In genomic region chr19:46455556-46455955, GRCm38 (mm10) we compare ENCODE assay signal across 11 mouse cellular contexts. TPM values are rescaled to one million over a fixed set of nuclear protein-coding genes. Genes with fewer than 3 reads are reported as not detected.
DNase-seq lines count a peak whose midpoint lies in the region; ATAC-seq and TF ChIP-seq lines count a peak whose summit lies in the region.
"Had no signal": no experiment of that assay in that cellular context is flagged by ENCODE, and none has a peak within 500 bp of the region (broad histone marks: within the 10 kb centered on the region; RNA-seq: fewer than 3 reads in every experiment).

No protein-coding gene starts in this region.

- no peak for DNase-seq in heart, adult 2 months
- no peak for DNase-seq in heart, adult 11 months
- DNase-seq in lung, postnatal 0 days (ENCODE audit: low spot score) = no peak
- DNase-seq in lung, adult 18-20 months = no peak
- DNase-seq in urinary bladder, adult 2 months (ENCODE audit: low spot score) = no peak
- DNase-seq: cerebellum, postnatal 14 days; thymus, postnatal 25 days had no signal

- H3K79me2 ChIP-seq in heart, adult 2 months (replicated peaks; ENCODE audit: control insufficient read depth, insufficient read depth, low read length) = no peaks in the 10 kb centered on the region

- H3K27ac ChIP-seq in heart, adult 2 months = peak overlapping the region; percentile 67
- H3K27ac ChIP-seq in lung, postnatal 0 days (ENCODE audit: low read length) = peak overlapping the region; percentile 92
- H3K27ac ChIP-seq in hindbrain, embryonic 16.5 days (ENCODE audit: low read depth, low read length) = peak overlapping the region; percentile 26
- peak overlapping the region; percentile 42; the same call in 1 of the 2 replicates for H3K27ac ChIP-seq in neural tube, embryonic 15.5 days (replicated peaks)

- WGBS in heart, adult 2 months = 80% methylated on average over 8 of the region's 8 CpGs
- 72% methylated on average over 8 of the region's 8 CpGs for WGBS in lung, postnatal 0 days
- WGBS in hindbrain, embryonic 16.5 days = 89% methylated on average over 8 of the region's 8 CpGs
- 96% methylated on average over 8 of the region's 8 CpGs for WGBS in neural tube, embryonic 15.5 days

- H3K36me3 ChIP-seq in heart, adult 2 months (ENCODE audit: control insufficient read depth, insufficient read depth, low read length) = peaks cover 4% of the 10 kb centered on the region
- H3K36me3 ChIP-seq in lung, postnatal 0 days (ENCODE audit: insufficient read depth, low read length) = no peaks in the 10 kb centered on the region
- H3K36me3 ChIP-seq in hindbrain, embryonic 16.5 days (ENCODE audit: control insufficient read depth, insufficient read depth, low read length) = no peaks in the 10 kb centered on the region; the same call in 1 of the 2 replicates
- peaks cover 24% of the 10 kb centered on the region for H3K36me3 ChIP-seq in neural tube, embryonic 15.5 days

- intact Hi-C loops in heart, adult 2 months (cut with DNase I) = loop anchor here (2.0 kb wide), 2 partner anchors 23 to 47 kb away; no protein-coding TSS in a partner anchor

- ATAC-seq in lung, postnatal 0 days = no peak
- ATAC-seq in hindbrain, embryonic 16.5 days = no peak
- ATAC-seq in neural tube, embryonic 15.5 days (ENCODE audit: low FRiP score) = no peak
- no peak for ATAC-seq in megakaryocyte progenitor cell, adult 5-6 weeks (replicated peaks; ENCODE audit: poor library complexity)
- ATAC-seq: CD4-positive, CD25-positive, alpha-beta regulatory T cell, adult 4 months had no signal

- H3K4me3 ChIP-seq in heart, adult 2 months = no peak overlapping the region
- H3K4me3 ChIP-seq in lung, postnatal 0 days (ENCODE audit: low read depth, low read length) = no peak overlapping the region
- H3K4me3 ChIP-seq in hindbrain, embryonic 16.5 days (ENCODE audit: low read length) = no peak overlapping the region
- no peak overlapping the region for H3K4me3 ChIP-seq in neural tube, embryonic 15.5 days (replicated peaks)

- peaks cover 55% of the 10 kb centered on the region for H3K4me1 ChIP-seq in heart, adult 2 months (ENCODE audit: control insufficient read depth, insufficient read depth, low read length)
- H3K4me1 ChIP-seq in lung, postnatal 0 days (ENCODE audit: insufficient read depth, low read depth, low read length) = peaks cover 41% of the 10 kb centered on the region
- H3K4me1 ChIP-seq in hindbrain, embryonic 16.5 days (ENCODE audit: control insufficient read depth, insufficient read depth, low read depth, low read length) = no peaks in the 10 kb centered on the region; the same call in 1 of the 2 replicates
- peaks cover 40% of the 10 kb centered on the region for H3K4me1 ChIP-seq in neural tube, embryonic 15.5 days

- no peaks in the 10 kb centered on the region for H3K9me3 ChIP-seq in lung, postnatal 0 days (ENCODE audit: low read length)
- H3K9me3 ChIP-seq in hindbrain, embryonic 16.5 days (ENCODE audit: control insufficient read depth, low read length) = no peaks in the 10 kb centered on the region
- H3K9me3 ChIP-seq in neural tube, embryonic 15.5 days (replicated peaks) = no peaks in the 10 kb centered on the region

- H3K9ac ChIP-seq in heart, adult 2 months (ENCODE audit: low read depth, low read length) = no peak overlapping the region
- H3K9ac ChIP-seq in lung, postnatal 0 days (replicated peaks; ENCODE audit: low read depth) = 0 out of 2 replicates have a peak overlapping the region, but pooled peaks have one; percentile 0
- peak overlapping the region; percentile 10; the same call in 1 of the 2 replicates for H3K9ac ChIP-seq in hindbrain, embryonic 16.5 days (ENCODE audit: low read depth, low read length)
- H3K9ac ChIP-seq in neural tube, embryonic 15.5 days (replicated peaks) = no peak overlapping the region

- H3K27me3 ChIP-seq in heart, adult 2 months (ENCODE audit: control insufficient read depth, insufficient read depth, low read length) = no peaks in the 10 kb centered on the region
- H3K27me3 ChIP-seq in lung, postnatal 0 days (replicated peaks; ENCODE audit: insufficient read depth, low read length) = no peaks in the 10 kb centered on the region
- H3K27me3 ChIP-seq in hindbrain, embryonic 16.5 days (replicated peaks; ENCODE audit: control insufficient read depth, insufficient read depth, low read length) = no peaks in the 10 kb centered on the region
- no peaks in the 10 kb centered on the region for H3K27me3 ChIP-seq in neural tube, embryonic 15.5 days (replicated peaks)

- no peak for TF ChIP-seq CTCF in heart, adult 2 months (IDR thresholded peaks at IDR 0.05)
- TF ChIP-seq CTCF in lung, postnatal 0 days (IDR thresholded peaks at IDR 0.05) = no peak

- no peak for TF ChIP-seq EP300 in heart, adult 2 months (IDR thresholded peaks at IDR 0.05; ENCODE audit: insufficient read depth, low read depth, low read length)
- TF ChIP-seq EP300 in lung, postnatal 0 days (IDR thresholded peaks at IDR 0.05) = no peak

- no peak for TF ChIP-seq POLR2A in heart, adult 2 months (IDR thresholded peaks at IDR 0.05; ENCODE audit: insufficient read depth, low read depth, low read length)

- no peak overlapping the region for H3K4me2 ChIP-seq in lung, postnatal 0 days (replicated peaks; ENCODE audit: low read depth, low read length)
- H3K4me2 ChIP-seq in hindbrain, embryonic 16.5 days (ENCODE audit: low read length) = no peak overlapping the region
- no peak overlapping the region for H3K4me2 ChIP-seq in neural tube, embryonic 15.5 days

RNA-seq across cellular contexts. Expression of gene Trim8, which starts 45.9 kb away (rescaled TPM):
- total RNA-seq in heart, adult 2 months (2021) = 10 to 100 TPM; 39.2 to 39.8 TPM
- 17.2 and 24.1 TPM in 2 replicates for polyA plus RNA-seq in heart, adult 2 months (2012; rRNA removed)
- 34.1 and 34.8 TPM in 2 replicates for polyA plus RNA-seq in lung, postnatal 0 days (2015; fragmentation: Nextera tagmentation; extraction: Ambion mirVana)
- 23.4 and 27.6 TPM in 2 replicates for polyA plus RNA-seq in hindbrain, embryonic 16.5 days (2015; fragmentation: Nextera tagmentation; extraction: Ambion mirVana)
- polyA plus RNA-seq in neural tube, embryonic 15.5 days (2015; fragmentation: Nextera tagmentation; extraction: Ambion mirVana) = 23.5 and 25.5 TPM in 2 replicates
- polyA plus RNA-seq in urinary bladder, adult 2 months (2012; rRNA removed) = 17.2 and 25.2 TPM in 2 replicates
- total RNA-seq in megakaryocyte progenitor cell, adult 5-6 weeks (2015) = 9.7 and 18.0 TPM in 2 replicates
- total RNA-seq in megakaryocyte progenitor cell, adult 5-6 weeks (2017) = 12.8 and 12.9 TPM in 2 replicates

RNA-seq across cellular contexts. Expression of gene Sufu, which starts 58.9 kb away (rescaled TPM):
- total RNA-seq in heart, adult 2 months (2021) = 10 to 100 TPM; 10.6 to 11.0 TPM
- 8.7 and 9.0 TPM in 2 replicates for polyA plus RNA-seq in heart, adult 2 months (2012; rRNA removed)
- polyA plus RNA-seq in lung, postnatal 0 days (2015; fragmentation: Nextera tagmentation; extraction: Ambion mirVana) = 13.1 and 14.2 TPM in 2 replicates
- 19.8 and 24.2 TPM in 2 replicates for polyA plus RNA-seq in hindbrain, embryonic 16.5 days (2015; fragmentation: Nextera tagmentation; extraction: Ambion mirVana)
- polyA plus RNA-seq in neural tube, embryonic 15.5 days (2015; fragmentation: Nextera tagmentation; extraction: Ambion mirVana) = 18.3 and 21.4 TPM in 2 replicates
- polyA plus RNA-seq in urinary bladder, adult 2 months (2012; rRNA removed) = 15.5 and 19.7 TPM in 2 replicates
- 12.9 and 14.9 TPM in 2 replicates for total RNA-seq in megakaryocyte progenitor cell, adult 5-6 weeks (2015)
- total RNA-seq in megakaryocyte progenitor cell, adult 5-6 weeks (2017) = 6.6 and 7.0 TPM in 2 replicates

Comparison
In these comparisons a context has a peak if more than half of its experiments do, and no peak if none do; other contexts are left out.
1. H3K27ac ChIP-seq: peak in every context shown above with its lines; median percentile 92 in lung, postnatal 0 days; 67 in heart, adult 2 months; 42 in neural tube, embryonic 15.5 days; 26 in hindbrain, embryonic 16.5 days.
2. H3K9ac ChIP-seq: peak in lung, postnatal 0 days (single experiment) and hindbrain, embryonic 16.5 days (single experiment); none in heart, adult 2 months (single experiment) and neural tube, embryonic 15.5 days (single experiment).